Mouse (Mus musculus): Measurements from ENCODE around the gene Dcbld1.
A peak's percentile ranks its signal among the peaks of the same experiment; 100 is the strongest.
"Not testable (repeated sequence)": the region's sequence is repeated elsewhere in the genome, so short reads cannot be mapped to it uniquely, and the experiment has no call there.

The Dcbld1 gene

DNA sequence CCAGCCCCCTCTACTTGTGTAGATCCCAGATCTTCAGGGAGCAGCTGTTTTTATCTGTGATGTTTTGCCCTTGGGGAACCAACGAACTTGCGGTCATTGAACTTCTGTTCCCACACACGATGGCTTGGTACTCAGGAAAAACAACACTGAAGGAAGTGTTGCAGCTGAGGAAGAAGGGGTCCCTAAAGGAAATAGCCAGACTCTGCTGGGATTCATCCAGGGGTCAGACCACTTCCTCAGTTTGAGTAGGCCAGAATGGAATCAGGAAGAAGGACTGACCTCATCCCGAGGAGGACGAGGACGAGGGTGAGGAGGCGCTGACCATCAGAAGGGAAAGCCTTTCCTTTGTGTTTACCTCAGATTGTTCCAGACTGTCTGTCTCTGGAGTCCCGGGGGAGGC, 75.8 kb downstream of the Dcbld1 start:
- DNase-seq = no peak

DNA sequence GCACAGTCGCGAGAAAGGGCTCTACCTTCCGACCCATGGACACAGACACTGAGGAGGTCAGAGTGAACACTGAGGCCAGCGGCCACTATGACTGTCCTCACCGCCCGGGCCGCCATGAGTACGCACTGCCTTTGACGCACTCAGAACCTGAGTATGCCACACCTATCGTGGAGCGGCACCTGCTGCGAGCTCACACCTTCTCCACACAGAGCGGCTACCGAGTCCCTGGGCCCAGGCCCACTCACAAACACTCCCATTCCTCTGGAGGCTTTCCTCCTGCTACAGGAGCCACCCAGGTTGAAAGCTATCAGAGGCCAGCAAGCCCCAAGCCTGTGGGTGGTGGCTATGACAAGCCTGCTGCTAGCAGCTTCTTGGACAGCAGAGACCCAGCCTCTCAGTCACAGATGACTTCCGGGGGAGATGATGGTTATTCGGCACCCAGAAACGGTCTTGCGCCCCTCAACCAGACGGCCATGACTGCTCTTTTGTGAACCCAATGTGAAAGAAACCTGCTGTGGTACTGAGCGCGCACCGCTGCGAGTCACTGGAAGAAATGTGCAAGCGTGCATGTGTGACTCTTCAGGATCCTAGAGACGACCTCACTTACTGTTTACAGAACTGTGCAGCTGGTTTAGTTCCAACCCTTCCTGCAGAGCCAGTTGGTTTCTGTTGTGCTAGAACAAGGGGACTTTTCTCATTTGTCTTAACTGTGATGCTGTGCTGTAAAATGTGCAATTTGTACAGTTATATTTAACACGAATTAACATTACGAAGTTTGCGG, 86.3 kb downstream of the Dcbld1 start:
- no peak for DNase-seq

- no peak for DNase-seq
Measured at GRCm38 (mm10) chr10:52321918-52322317, 88.5 kb downstream of the Dcbld1 start.

DNA sequence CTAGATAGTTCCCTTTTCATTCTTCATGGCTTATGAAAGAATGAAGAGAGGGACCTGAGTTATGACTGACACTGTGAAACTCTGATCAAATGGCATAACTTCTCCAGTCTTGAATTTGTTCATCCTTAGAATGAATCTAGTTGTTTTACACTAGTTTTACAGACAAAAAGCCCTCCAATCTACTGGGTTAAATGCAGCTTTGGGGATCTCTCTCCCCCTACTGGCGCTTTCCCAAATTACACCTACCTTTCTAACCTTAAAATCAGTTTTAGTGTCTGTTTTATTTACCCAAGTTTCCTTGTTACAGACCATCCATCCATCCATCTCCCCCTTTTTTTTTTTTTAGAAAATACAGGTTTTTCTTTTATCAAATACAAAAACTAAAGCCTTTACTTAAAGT, 97.6 kb downstream of the Dcbld1 start:
- DNase-seq = peak; percentile 52

DNA sequence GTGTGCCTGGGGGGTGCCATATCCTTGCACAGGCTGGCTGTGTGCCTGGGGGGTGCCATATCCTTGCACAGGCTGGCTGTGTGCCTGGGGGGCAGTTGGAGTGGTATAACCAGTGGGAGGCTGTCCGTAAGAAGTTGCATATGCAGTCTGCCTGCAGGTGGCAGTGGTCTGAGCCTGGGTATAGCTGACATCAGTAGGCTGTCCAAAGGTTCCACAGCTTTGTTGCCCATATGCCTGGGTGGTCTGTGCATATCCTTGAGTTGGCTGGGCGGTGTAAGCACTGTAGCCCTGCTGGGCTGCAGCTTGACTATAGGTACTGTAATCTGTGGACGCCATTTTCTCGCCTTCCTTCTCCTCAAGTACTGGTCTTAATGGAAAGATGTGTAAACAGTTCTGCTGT, 109.9 kb downstream of the Dcbld1 start:
- DNase-seq = not testable (repeated sequence)

DNA sequence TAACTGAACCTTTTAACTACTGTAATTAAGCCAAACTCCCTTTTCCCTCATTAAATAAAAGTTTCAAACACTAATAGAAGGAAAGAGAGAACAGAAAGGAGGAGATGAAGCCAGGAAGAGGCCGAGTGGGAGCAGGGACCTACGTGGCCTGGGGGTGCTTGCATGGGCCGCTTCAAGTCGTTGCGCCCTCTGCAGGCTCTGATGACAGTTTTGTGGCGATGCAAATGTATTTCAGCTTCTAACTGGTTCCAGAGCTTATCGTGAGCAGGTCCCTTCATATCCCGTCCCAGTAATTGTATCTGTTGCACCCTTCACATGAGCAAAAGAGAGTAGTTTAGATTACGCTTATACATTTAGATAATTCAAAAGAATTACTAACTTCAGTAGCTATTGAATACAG, 119.8 kb downstream of the Dcbld1 start:
- no peak for DNase-seq

GRCm38 (mm10) chr10:52358467-52358866, 125.0 kb downstream of the Dcbld1 start, which contains the start of gene Gm26741:
Gm26741 (plus strand) TSS chr10:52358767.
- DNase-seq = no peak

DNA sequence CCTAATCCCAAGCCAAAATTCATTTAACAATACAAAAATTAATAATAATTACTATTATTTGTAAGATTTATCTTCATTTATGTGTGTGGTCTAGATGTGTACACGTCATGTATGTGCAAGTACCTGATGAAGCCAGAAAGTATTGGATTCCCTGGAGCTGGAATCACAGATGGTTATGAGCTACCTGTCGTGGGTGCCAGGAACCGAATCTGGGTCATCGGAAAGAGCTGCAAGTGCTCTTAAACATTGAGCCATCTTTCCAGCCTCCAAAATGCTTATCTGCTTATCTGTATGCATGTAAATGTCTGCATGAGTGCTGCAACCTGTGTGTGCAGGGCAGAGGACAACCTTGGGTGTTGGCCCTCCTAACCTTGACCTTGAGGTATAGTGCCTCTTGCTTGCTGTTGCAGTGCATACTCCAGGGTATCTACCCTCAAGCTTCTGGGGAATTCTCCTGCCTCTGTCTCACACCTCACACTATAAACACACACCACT, 126.9 kb downstream of the Dcbld1 start:
- DNase-seq = peak; percentile 76

DNA sequence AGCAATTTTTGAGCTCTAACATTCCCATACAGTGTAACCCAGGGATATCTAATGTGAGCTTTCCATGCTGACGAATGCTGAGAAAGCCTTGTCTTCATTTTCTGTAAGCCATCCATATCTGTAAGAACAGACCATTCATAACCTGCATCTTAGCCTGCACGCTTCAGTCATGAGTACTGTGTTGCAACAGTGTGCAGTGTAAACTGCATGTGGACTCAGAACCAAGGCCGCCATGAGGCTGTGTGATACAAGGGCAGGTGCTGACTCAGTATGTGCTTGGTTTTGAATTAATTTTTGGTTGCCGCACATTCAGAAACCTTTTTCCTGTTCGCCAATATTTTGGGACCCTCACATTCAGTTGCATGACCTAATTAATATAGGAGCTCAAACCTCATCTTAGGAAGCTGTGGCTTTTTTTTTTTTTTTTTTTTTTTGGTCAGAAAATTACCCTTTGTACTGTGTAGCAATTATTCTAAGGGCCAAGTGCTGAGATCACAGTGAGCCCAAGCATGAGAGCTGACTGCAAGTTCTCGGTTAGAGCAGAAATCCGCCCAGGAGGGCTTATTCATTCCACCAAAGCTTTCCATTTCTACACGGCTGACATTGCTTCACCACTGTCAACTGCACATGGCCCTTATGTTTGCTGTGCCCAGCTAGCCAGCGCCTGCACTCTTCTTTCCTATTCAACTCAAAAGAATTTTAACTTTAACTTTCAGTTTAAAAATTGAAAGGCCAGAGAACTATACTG, 127.6 kb downstream of the Dcbld1 start:
- no peak for DNase-seq

DNA sequence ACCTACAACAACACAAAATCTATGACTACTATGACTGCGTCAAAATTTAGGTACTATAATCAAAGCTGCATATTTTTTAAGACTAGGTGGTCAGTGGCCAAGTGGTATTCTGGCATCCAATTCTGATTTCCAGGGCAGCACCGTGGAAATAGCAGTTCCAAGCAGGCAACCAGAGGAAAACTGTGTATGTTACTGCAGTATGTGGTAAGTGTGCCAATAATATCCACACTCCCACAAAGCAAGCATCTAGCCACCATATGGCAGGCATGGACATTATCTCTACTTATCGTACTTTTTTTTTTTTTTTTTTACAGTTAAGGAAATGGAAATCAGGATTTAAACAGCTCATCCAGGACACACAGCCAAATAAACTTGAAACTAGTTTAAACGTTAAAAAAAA, 135.0 kb downstream of the Dcbld1 start:
- DNase-seq = peak; percentile 72

Measured in cerebellum, adult 9-10 months (tissue).